Mouse (Mus musculus): ENCODE measurements around the gene Add1. TPM values are rescaled to one million over a fixed set of nuclear protein-coding genes. Genes with fewer than 3 reads are reported as not detected.

Add1 gene
- total RNA-seq, 2 experiments from 2014 or later, result 61.8 to 68.6 TPM

- no peak for DNase-seq
These were observed 33.8 kb downstream of the Add1 start for GRCm38 (mm10) chr5:34607100-34607880.

- no peak for DNase-seq
These were observed 34.8 kb downstream of the Add1 start for GRCm38 (mm10) chr5:34608226-34608625.

- no peak for DNase-seq
These were observed 36.5 kb downstream of the Add1 start for GRCm38 (mm10) chr5:34609966-34610365.

GRCm38 (mm10) chr5:34632996-34633395, 59.5 kb downstream of the Add1 start:
- DNase-seq, result no peak

GRCm38 (mm10) chr5:34633641-34634040, 60.2 kb downstream of the Add1 start:
- DNase-seq, result peak; percentile 52

GRCm38 (mm10) chr5:34634746-34635400, 61.4 kb downstream of the Add1 start:
- DNase-seq, result no peak

GRCm38 (mm10) chr5:34635665-34636192, 62.3 kb downstream of the Add1 start:
- no peak for DNase-seq

- DNase-seq, result peak; percentile 70
These were observed 63.2 kb downstream of the Add1 start, which contains the start of gene Mfsd10 for GRCm38 (mm10) chr5:34636481-34637287. Mfsd10 (minus strand) TSS chr5:34637212.

GRCm38 (mm10) chr5:34637591-34638156, 64.2 kb downstream of the Add1 start:
- no peak for DNase-seq

- no peak for DNase-seq
These were observed 68.5 kb downstream of the Add1 start for GRCm38 (mm10) chr5:34641991-34642390.

GRCm38 (mm10) chr5:34642932-34643331, 69.5 kb downstream of the Add1 start:
- DNase-seq, result no peak

- DNase-seq, result no peak
These were observed 74.1 kb downstream of the Add1 start for GRCm38 (mm10) chr5:34647581-34647980.

- no peak for DNase-seq
These were observed 79.5 kb downstream of the Add1 start for GRCm38 (mm10) chr5:34652961-34653360.

GRCm38 (mm10) chr5:34654881-34655280, 81.4 kb downstream of the Add1 start:
- no peak for DNase-seq

GRCm38 (mm10) chr5:34657556-34657955, 84.1 kb downstream of the Add1 start:
- DNase-seq, result no peak

GRCm38 (mm10) chr5:34659686-34660590, 86.5 kb downstream of the Add1 start, which contains the start of the genes Nop14 and Grk4:
Nop14 (minus strand) TSS chr5:34660148.
Grk4 (plus strand) TSS chr5:34660379.
- DNase-seq, result peak; percentile 99

- no peak for DNase-seq
These were observed 87.2 kb downstream of the Add1 start for GRCm38 (mm10) chr5:34660591-34661130.

- DNase-seq, result no peak
These were observed 88.4 kb downstream of the Add1 start for GRCm38 (mm10) chr5:34661909-34662308.

- DNase-seq, result no peak
These were observed 89.8 kb downstream of the Add1 start for GRCm38 (mm10) chr5:34663231-34663630.

GRCm38 (mm10) chr5:34669493-34669892, 96.0 kb downstream of the Add1 start:
- DNase-seq, result no peak

- no peak for DNase-seq
These were observed 96.8 kb downstream of the Add1 start for GRCm38 (mm10) chr5:34670280-34670679.

Measured in gastrocnemius, postnatal 25 days (tissue).